Mouse (Mus musculus): ENCODE results near the gene Prkx. TPM values are rescaled to one million over a fixed set of nuclear protein-coding genes. Genes with fewer than 3 reads are reported as not detected.

The Prkx gene
- total RNA-seq, 2 experiments from 2014 or later, result 10.2 to 11.3 TPM

Other genes starting within 250 kb of the Prkx start
- gene Pbsn, start 57.3 kb upstream of the Prkx start, total RNA-seq (2021), result not detected
- not detected for gene Gm14744, start 68.5 kb upstream of the Prkx start, total RNA-seq (2021)
- not detected for gene 5430402E10Rik, start 128.8 kb upstream of the Prkx start, total RNA-seq (2021)

Data from left cerebral cortex, adult 18-20 months (tissue).